Mouse (Mus musculus) embryo, embryonic 11.5 days (tissue): ENCODE results near the gene Fmnl3.
A peak's percentile ranks its signal among the peaks of the same experiment; 100 is the strongest.

ENCODE experiments used
- DNase-seq: peaks from one replicate; pipeline ENCODE4 v3.0.0-alpha.2; 2012; ENCODE audit warnings: low read depth, low spot score

The Fmnl3 gene

GRCm38 (mm10) chr15:99318071-99318470 is 52.2 kb downstream of the Fmnl3 start:
- DNase-seq, result no peak

GRCm38 (mm10) chr15:99317267-99317651 is 53.0 kb downstream of the Fmnl3 start:
- DNase-seq, result no peak

- DNase-seq, result peak; percentile 63
These were observed 53.7 kb downstream of the Fmnl3 start for GRCm38 (mm10) chr15:99316314-99317266.

GRCm38 (mm10) chr15:99314891-99315290 is 55.4 kb downstream of the Fmnl3 start:
- DNase-seq, result no peak

- DNase-seq, result no peak
These were observed 59.7 kb downstream of the Fmnl3 start for GRCm38 (mm10) chr15:99310617-99311016.

- no peak for DNase-seq
These were observed 60.7 kb downstream of the Fmnl3 start for GRCm38 (mm10) chr15:99309549-99309948.

- no peak for DNase-seq
These were observed 62.8 kb downstream of the Fmnl3 start for GRCm38 (mm10) chr15:99307476-99307875.

- DNase-seq, result no peak
These were observed 74.1 kb downstream of the Fmnl3 start for GRCm38 (mm10) chr15:99296213-99296612.

GRCm38 (mm10) chr15:99295484-99295981 is 74.7 kb downstream of the Fmnl3 start, which contains the start of gene Fam186b:
Fam186b (minus strand) TSS chr15:99295888.
- DNase-seq, result no peak

GRCm38 (mm10) chr15:99294813-99295374 is 75.4 kb downstream of the Fmnl3 start, which contains the start of gene Prpf40b:
Prpf40b (plus strand) TSS chr15:99295087.
- DNase-seq, result peak; percentile 81

- DNase-seq, result no peak
These were observed 76.0 kb downstream of the Fmnl3 start for GRCm38 (mm10) chr15:99294287-99294686.

- DNase-seq, result no peak
These were observed 79.7 kb downstream of the Fmnl3 start for GRCm38 (mm10) chr15:99290586-99290985.

- no peak for DNase-seq
These were observed 85.1 kb downstream of the Fmnl3 start for GRCm38 (mm10) chr15:99285189-99285535.

- no peak for DNase-seq
These were observed 85.6 kb downstream of the Fmnl3 start for GRCm38 (mm10) chr15:99284527-99285188.

- DNase-seq, result no peak
These were observed 86.8 kb downstream of the Fmnl3 start for GRCm38 (mm10) chr15:99283456-99283855.

- DNase-seq, result no peak
These were observed 92.0 kb downstream of the Fmnl3 start for GRCm38 (mm10) chr15:99278271-99278670.

GRCm38 (mm10) chr15:99276095-99276494 is 94.2 kb downstream of the Fmnl3 start:
- DNase-seq, result no peak
